Mouse (Mus musculus) myocyte (in vitro differentiated cells): Measurements from ENCODE around the gene Gnpnat1.

Experiments
- CEBPB ChIP-seq: IDR thresholded peaks from 2 replicates; pipeline ENCODE4 v1.6.1; 2011; ENCODE audit warnings: mild to moderate bottlenecking, moderate library complexity; ENCODE audit not compliant: poor library complexity, insufficient read depth, severe bottlenecking
- E2F4 ChIP-seq: IDR thresholded peaks from one replicate; pipeline ENCODE4 v1.6.1; 2011; ENCODE audit warnings: mild to moderate bottlenecking, control low read depth, moderate library complexity; ENCODE audit not compliant: insufficient read depth
- MAX ChIP-seq: IDR thresholded peaks from one replicate; pipeline ENCODE4 v1.6.1; 2011; ENCODE audit warnings: low read depth, mild to moderate bottlenecking, control low read depth
- MYOD1 ChIP-seq, 3 experiments: IDR thresholded peaks; one replicate each; pipeline ENCODE4 v1.6.1; 2011; ENCODE audit warnings: control low read depth in 2 of 3, low read depth in 2 of 3, mild to moderate bottlenecking in 2 of 3, moderate library complexity in 1 of 3; ENCODE audit not compliant: insufficient read length in 2 of 3, control insufficient read depth in 1 of 3
- MYOG ChIP-seq, 3 experiments: IDR thresholded peaks; one replicate each; pipeline ENCODE4 v1.6.1; 2011; ENCODE audit warnings: control low read depth in 2 of 3, low read depth in 2 of 3, mild to moderate bottlenecking in 2 of 3; ENCODE audit not compliant: insufficient read length in 2 of 3, control insufficient read depth in 1 of 3, insufficient read depth in 1 of 3
- POLR2A ChIP-seq: IDR thresholded peaks from one replicate; pipeline ENCODE4 v1.6.1; 2011; ENCODE audit warnings: low read depth, mild to moderate bottlenecking, control low read depth, moderate library complexity; ENCODE audit not compliant: insufficient read length
- POLR2AphosphoS2 ChIP-seq: IDR thresholded peaks from one replicate; pipeline ENCODE4 v1.6.1; 2011; ENCODE audit warnings: low read depth, control low read depth; ENCODE audit not compliant: insufficient read length
- USF1 ChIP-seq: IDR thresholded peaks from one replicate; pipeline ENCODE4 v1.6.1; 2011; ENCODE audit warnings: low read depth, mild to moderate bottlenecking, control low read depth, moderate library complexity

GRCm38 (mm10) chr14:45364211-45365195, 40.2 kb downstream of the Gnpnat1 start:
- TF ChIP-seq POLR2A, result no peak
- TF ChIP-seq CEBPB, result no peak
- TF ChIP-seq POLR2AphosphoS2, result no peak
- no peak for TF ChIP-seq MYOG (IDR thresholded peaks at IDR 0.05; ENCODE audit: control insufficient read depth in 1 of 3, insufficient read depth in 1 of 3, insufficient read length in 2 of 3, low read depth in 2 of 3)
- no peak for TF ChIP-seq E2F4
- TF ChIP-seq USF1, result no peak
- TF ChIP-seq MYOD1 (IDR thresholded peaks at IDR 0.05; ENCODE audit: control insufficient read depth in 1 of 3, insufficient read length in 2 of 3, low read depth in 2 of 3), result no peak
- TF ChIP-seq MAX, result no peak
